Mouse (Mus musculus) CH12.LX (cell line): Measurements from ENCODE around the gene Golph3. TPM values are rescaled to one million over a fixed set of nuclear protein-coding genes. Genes with fewer than 3 reads are reported as not detected.

ENCODE experiments used
- DNase-seq: peaks from one replicate; pipeline ENCODE4 v3.0.0-alpha.2; 2013; ENCODE audit errors: extremely low read depth
- H3K27ac ChIP-seq: 2 replicates; pipeline ENCODE4 v1.5.1; 2012; ENCODE audit warnings: low read depth, mild to moderate bottlenecking, control low read depth, moderate library complexity; ENCODE audit not compliant: insufficient read depth
- H3K27me3 ChIP-seq: replicated peaks from 2 replicates; pipeline ENCODE3; 2012; ENCODE audit warnings: inconsistent platforms
- H3K36me3 ChIP-seq, 2 experiments: replicated peaks in 1 of 2; 2 replicates each; pipeline versions ENCODE3 to v1.6.1; 2012; ENCODE audit warnings: inconsistent platforms in 1 of 2, low read length in 1 of 2, mild to moderate bottlenecking in 1 of 2, mixed read lengths in 1 of 2, moderate library complexity in 1 of 2; ENCODE audit not compliant: control insufficient read depth in 1 of 2, insufficient read depth in 1 of 2
- H3K4me1 ChIP-seq, 2 experiments: 2 replicates each; pipeline ENCODE4 v1.6.1; 2012; ENCODE audit warnings: inconsistent platforms in 1 of 2, moderate library complexity in 1 of 2; ENCODE audit not compliant: insufficient read depth in 2 of 2, control insufficient read depth in 1 of 2
- H3K4me2 ChIP-seq: 2 replicates; pipeline ENCODE4 v1.6.1; 2012; ENCODE audit warnings: low read depth, mild to moderate bottlenecking, control low read depth; ENCODE audit not compliant: poor library complexity, insufficient read depth, severe bottlenecking
- H3K4me3 ChIP-seq, 3 experiments: fragments of 150-350 bp in 1 of 3; sonication (generic) in 1 of 3; replicated peaks in 1 of 3; 2 replicates each; pipeline versions ENCODE3 to v1.5.1; 2011 to 2012; ENCODE audit warnings: low read depth in 2 of 3, low read length in 2 of 3, mild to moderate bottlenecking in 2 of 3, moderate library complexity in 2 of 3, control low read depth in 1 of 3, improper control_type of control experiment in 1 of 3, inconsistent platforms in 1 of 3, mixed read lengths in 1 of 3; ENCODE audit not compliant: poor library complexity in 1 of 3
- H3K79me2 ChIP-seq: replicated peaks from 2 replicates; pipeline ENCODE4 v1.6.1; 2012; ENCODE audit warnings: mild to moderate bottlenecking, moderate library complexity; ENCODE audit not compliant: control insufficient read depth, poor library complexity, insufficient read depth, severe bottlenecking; ENCODE audit errors: extremely low read depth
- H3K9ac ChIP-seq: 2 replicates; pipeline ENCODE4 v1.6.1; 2012; ENCODE audit warnings: low read depth, mild to moderate bottlenecking, control low read depth, moderate library complexity; ENCODE audit not compliant: insufficient read depth
- H3K9me3 ChIP-seq: replicated peaks from 2 replicates; pipeline ENCODE3; 2012; ENCODE audit warnings: low read length, inconsistent platforms, mixed read lengths
- CHD1 ChIP-seq: IDR thresholded peaks from 2 replicates; pipeline ENCODE4 v1.6.1; 2012; ENCODE audit warnings: low read depth, low read length, improper control_type of control experiment, inconsistent platforms
- CHD2 ChIP-seq: IDR thresholded peaks from 2 replicates; pipeline ENCODE4 v1.6.1; 2011; ENCODE audit warnings: low read length, improper control_type of control experiment
- EP300 ChIP-seq: IDR thresholded peaks from 2 replicates; pipeline ENCODE4 v1.6.1; 2011; ENCODE audit warnings: low read length, improper control_type of control experiment
- GABPA ChIP-seq: IDR thresholded peaks from 2 replicates; pipeline ENCODE4 v1.6.1; 2012; ENCODE audit warnings: low read depth, low read length, improper control_type of control experiment, inconsistent platforms; ENCODE audit not compliant: insufficient replicate concordance
- IRF4 ChIP-seq: IDR thresholded peaks from 2 replicates; pipeline ENCODE4 v1.6.1; 2014; ENCODE audit warnings: low read depth, mild to moderate bottlenecking, inconsistent platforms, low read length, improper control_type of control experiment
- JUN ChIP-seq: IDR thresholded peaks from 2 replicates; pipeline ENCODE4 v1.6.1; 2011; ENCODE audit warnings: low read depth, mild to moderate bottlenecking, low read length, improper control_type of control experiment, moderate library complexity; ENCODE audit not compliant: insufficient read depth
- JUND ChIP-seq: conservative IDR thresholded peaks from 2 replicates; pipeline ENCODE4 v1.6.1; 2011; ENCODE audit warnings: low read depth, low read length, improper control_type of control experiment
- MAZ ChIP-seq: IDR thresholded peaks from 2 replicates; pipeline ENCODE4 v1.6.1; 2012; ENCODE audit warnings: low read depth, mild to moderate bottlenecking, inconsistent platforms, low read length, improper control_type of control experiment, moderate library complexity
- MYC ChIP-seq: IDR thresholded peaks from 2 replicates; pipeline ENCODE4 v1.6.1; 2011; ENCODE audit warnings: low read depth, mild to moderate bottlenecking, improper control_type of control experiment, low read length
- USF2 ChIP-seq: conservative IDR thresholded peaks from 2 replicates; pipeline ENCODE4 v1.6.1; 2011; ENCODE audit warnings: low read depth, low read length, improper control_type of control experiment
- ZKSCAN1 ChIP-seq: IDR thresholded peaks from 2 replicates; pipeline ENCODE4 v1.6.1; 2012; ENCODE audit warnings: low read depth, inconsistent platforms, low read length, improper control_type of control experiment, borderline replicate concordance
- dilution Hi-C: fragments of 300-500 bp; cut with MboI; formaldehyde crosslinking; loops from 2 replicates; pipeline ENCODE4 v1.14.3; 2020; ENCODE audit warnings: low sequenced_read_pairs; ENCODE audit not compliant: extremely low pct_unique_long_range_greater_than_20kb, extremely low pct_ligation_motif_present
- in situ Hi-C: fragments of 300-500 bp; cut with MboI; formaldehyde crosslinking; loops from 3 replicates; pipeline ENCODE4 v1.14.3; 2019; ENCODE audit warnings: low sequenced_read_pairs, low pct_ligation_motif_present, low pct_unique_long_range_greater_than_20kb, mixed read lengths
- polyA plus RNA-seq: library from polyadenylated mRNA; unstranded; fragments of >175 nt; gene quantifications from 2 replicates; pipeline ENCODE4 v1.2.1, GENCODE M21; 2012; ENCODE audit warnings: low read depth; ENCODE audit not compliant: insufficient read length
- total RNA-seq, 2 experiments: library from RNA; depleted of rRNA; stranded (reverse); fragments of 300-350 nt in 1 of 2; fragments of >200 nt in 1 of 2; gene quantifications; 2 replicates each; pipeline ENCODE4 v1.2.3; 2012 to 2014

The Golph3 gene
- total and polyA plus RNA-seq, 3 experiments: 67.2 to 208 (median 97.2) TPM

- H3K4me1 ChIP-seq: no peaks in the 10 kb centered on the region
- no peak for TF ChIP-seq GABPA
- TF ChIP-seq ZKSCAN1: no peak
- TF ChIP-seq JUN: no peak
- no peak for TF ChIP-seq USF2
- no peak for TF ChIP-seq EP300
- TF ChIP-seq, all 38 proteins: peak for 0
- Histone ChIP-seq H3K79me2 (no peaks in the 10 kb centered on the region), H3K4me2 (no peak overlapping the region), H3K27ac (no peak overlapping the region), H3K4me3 (no peak overlapping the region), H3K9ac (no peak overlapping the region), H3K27me3 (no peaks in the 10 kb centered on the region), H3K36me3 (no peaks in the 10 kb centered on the region), H3K9me3 (no peaks in the 10 kb centered on the region)
- in situ Hi-C loops: no loop called here
- dilution Hi-C loops: no loop called here
- DNase-seq: no peak
Observed at GRCm38 (mm10) chr15:12384679-12385078, 63.4 kb downstream of the Golph3 start.

GRCm38 (mm10) chr15:12388726-12389489, 67.7 kb downstream of the Golph3 start:
- H3K9me3 ChIP-seq: no peaks in the 10 kb centered on the region
- DNase-seq: no peak
- TF ChIP-seq MYC: no peak
- TF ChIP-seq JUND: no peak
- TF ChIP-seq IRF4: no peak
- TF ChIP-seq, all 38 proteins: peak for 0
- H3K36me3 ChIP-seq: no peaks in the 10 kb centered on the region
- H3K27ac ChIP-seq: no peak overlapping the region
- no peak overlapping the region for H3K4me3 ChIP-seq
- H3K9ac ChIP-seq: no peak overlapping the region
- no peaks in the 10 kb centered on the region for H3K79me2 ChIP-seq
- in situ Hi-C loops: no loop called here
- H3K4me2 ChIP-seq: no peak overlapping the region
- dilution Hi-C loops: no loop called here
- H3K4me1 ChIP-seq: no peaks in the 10 kb centered on the region
- H3K27me3 ChIP-seq: no peaks in the 10 kb centered on the region

GRCm38 (mm10) chr15:12394758-12395157, 73.5 kb downstream of the Golph3 start:
- Histone ChIP-seq H3K4me1 (no peaks in the 10 kb centered on the region), H3K79me2 (no peaks in the 10 kb centered on the region), H3K27ac (no peak overlapping the region), H3K9me3 (no peaks in the 10 kb centered on the region), H3K36me3 (no peaks in the 10 kb centered on the region), H3K27me3 (no peaks in the 10 kb centered on the region), H3K4me2 (no peak overlapping the region), H3K9ac (no peak overlapping the region), H3K4me3 (no peak overlapping the region)
- dilution Hi-C loops: no loop called here
- in situ Hi-C loops: no loop called here
- no peak for DNase-seq
- TF ChIP-seq CHD2 (no peak), JUND (no peak), MAZ (no peak), CHD1 (no peak)
